Comparison of ENCODE assay signal across 21 mouse cellular contexts in genomic region chr3:129572959-129573358, GRCm38 (mm10).
"Had no signal": no experiment of that assay in that cellular context is flagged by ENCODE, and none has a peak within 500 bp of the region (broad histone marks: within the 10 kb centered on the region; RNA-seq: fewer than 3 reads in every experiment).

No protein-coding gene starts in this region.

- H3K9me3 ChIP-seq: limb, embryonic 12.5 days; limb, embryonic 15.5 days; megakaryocyte, embryonic 14.5 days; midbrain, embryonic 10.5 days; neural tube, embryonic 12.5 days; neural tube, embryonic 15.5 days had no signal

- H3K27ac ChIP-seq: limb, embryonic 12.5 days; limb, embryonic 15.5 days; liver, embryonic 14.5 days; macrophage; neural tube, embryonic 12.5 days; neural tube, embryonic 15.5 days had no signal

- DNase-seq: kidney, adult 18-20 months; kidney, adult 9 months; kidney, postnatal 25 days; left cerebral cortex, postnatal 4 days; liver, postnatal 0 days; lung, embryonic 14.5 days; midbrain, embryonic 14.5 days; right cerebral cortex, adult 18-20 months; right cerebral cortex, postnatal 14 days; right cerebral cortex, postnatal 4 days; thymus, postnatal 25 days had no signal

- H3K4me2 ChIP-seq: limb, embryonic 12.5 days; limb, embryonic 15.5 days; liver, embryonic 11.5 days; lung, embryonic 14.5 days; neural tube, embryonic 12.5 days; neural tube, embryonic 15.5 days had no signal

- H3K27me3 ChIP-seq: limb, embryonic 12.5 days; limb, embryonic 15.5 days; megakaryocyte, embryonic 14.5 days; neural tube, embryonic 12.5 days; neural tube, embryonic 15.5 days had no signal

- ATAC-seq: liver, postnatal 0 days; lung, postnatal 0 days had no signal

- H3K4me3 ChIP-seq: limb, embryonic 12.5 days; limb, embryonic 15.5 days; midbrain, embryonic 10.5 days; neural tube, embryonic 12.5 days; neural tube, embryonic 15.5 days had no signal

- H3K36me3 ChIP-seq: limb, embryonic 15.5 days had no signal

- H3K9ac ChIP-seq: limb, embryonic 12.5 days; limb, embryonic 15.5 days; liver, embryonic 14.5 days; liver, postnatal 0 days; lung, embryonic 14.5 days; neural tube, embryonic 12.5 days; neural tube, embryonic 15.5 days had no signal
